Mouse (Mus musculus): Measurements from ENCODE around the gene Nfasc. TPM values are rescaled to one million over a fixed set of nuclear protein-coding genes. Genes with fewer than 3 reads are reported as not detected.
A peak's percentile ranks its signal among the peaks of the same experiment; 100 is the strongest.

Nfasc gene
- polyA plus RNA-seq, 1 experiment from 2014 or later = 37.3 TPM

DNA sequence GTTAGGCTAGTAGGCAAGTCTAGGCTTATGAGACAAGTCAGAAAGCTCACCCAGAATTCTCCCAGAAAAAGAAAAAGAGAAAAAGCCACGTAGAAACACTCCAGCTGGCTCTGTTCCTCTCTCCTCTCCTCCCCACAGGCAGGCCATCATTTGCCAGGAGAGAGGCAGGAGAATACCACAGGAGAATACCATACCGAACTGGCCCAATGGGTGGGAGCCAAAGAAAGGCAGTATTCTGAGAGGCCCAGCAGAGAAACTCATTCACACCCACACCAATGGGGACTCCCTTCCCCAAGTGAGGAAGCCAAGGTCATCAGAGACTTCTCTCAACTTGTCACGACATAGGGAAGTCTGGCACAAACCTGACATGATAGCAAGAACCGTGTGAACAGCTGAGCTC lies 19.2 kb downstream of the Nfasc start:
- H3K27me3 ChIP-seq (replicated peaks) = no peaks in the 10 kb centered on the region
- no peak overlapping the region for H3K4me2 ChIP-seq (replicated peaks)
- H3K4me3 ChIP-seq = no peak overlapping the region
- no peak overlapping the region for H3K27ac ChIP-seq
- H3K9me3 ChIP-seq = no peaks in the 10 kb centered on the region
- H3K4me1 ChIP-seq = peaks cover 24% of the 10 kb centered on the region
- no peak overlapping the region for H3K9ac ChIP-seq
- ATAC-seq (ENCODE audit: low FRiP score, low read depth) = no peak
- WGBS = 84% methylated on average over 4 of the region's 4 CpGs
- peaks cover 4% of the 10 kb centered on the region; the same call in 1 of the 2 replicates for H3K36me3 ChIP-seq

DNA sequence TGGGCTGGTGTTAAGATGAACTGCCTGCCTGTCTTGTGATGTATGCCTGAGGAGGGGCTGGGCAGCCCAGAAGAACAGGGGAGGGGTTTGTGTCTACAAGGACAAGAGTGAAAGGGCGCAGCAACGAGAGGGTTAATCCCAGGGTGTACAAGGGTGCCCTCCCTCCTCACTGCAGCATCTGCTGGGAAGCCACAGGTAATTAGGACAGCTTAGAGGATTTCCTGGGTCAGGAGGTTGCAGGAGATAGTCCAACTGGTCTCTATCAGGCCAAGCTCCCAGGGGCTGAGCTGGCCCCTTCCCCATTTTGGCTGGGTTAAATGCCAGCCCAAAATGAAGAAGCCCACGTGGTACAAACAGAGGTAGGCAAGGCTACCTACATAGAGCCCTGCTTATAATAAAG lies 20.3 kb downstream of the Nfasc start:
- Histone ChIP-seq H3K4me2 (replicated peaks) (no peak overlapping the region), H3K9ac (no peak overlapping the region), H3K27ac (no peak overlapping the region), H3K27me3 (replicated peaks) (no peaks in the 10 kb centered on the region), H3K9me3 (no peaks in the 10 kb centered on the region), H3K4me1 (peaks cover 34% of the 10 kb centered on the region), H3K4me3 (no peak overlapping the region), H3K36me3 (peaks cover 4% of the 10 kb centered on the region; the same call in 1 of the 2 replicates)
- no peak for ATAC-seq (ENCODE audit: low FRiP score, low read depth)
- 85% methylated on average over 3 of the region's 3 CpGs for WGBS

DNA sequence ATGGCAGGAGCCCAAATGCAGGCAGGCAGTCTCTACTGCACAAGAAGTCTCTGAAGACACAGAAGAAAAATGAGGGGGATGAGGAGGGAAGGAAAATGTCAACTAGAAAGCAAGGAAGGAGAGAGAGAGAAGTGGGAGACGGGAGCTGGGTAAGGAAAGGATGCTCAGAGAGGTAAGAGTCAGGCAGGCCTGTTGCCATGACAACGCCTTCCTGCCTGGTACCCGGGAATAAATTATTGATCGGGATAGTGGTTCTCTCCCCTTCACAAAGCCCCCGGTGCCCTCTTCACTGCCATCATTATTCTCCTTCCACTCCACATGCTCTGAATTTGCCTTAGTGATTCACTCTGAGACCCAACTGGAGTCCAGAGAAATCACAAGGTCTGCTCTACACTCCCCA lies 23.4 kb downstream of the Nfasc start:
- WGBS = 41% methylated on average over 5 of the region's 5 CpGs
- peaks cover 42% of the 10 kb centered on the region for H3K4me1 ChIP-seq

DNA sequence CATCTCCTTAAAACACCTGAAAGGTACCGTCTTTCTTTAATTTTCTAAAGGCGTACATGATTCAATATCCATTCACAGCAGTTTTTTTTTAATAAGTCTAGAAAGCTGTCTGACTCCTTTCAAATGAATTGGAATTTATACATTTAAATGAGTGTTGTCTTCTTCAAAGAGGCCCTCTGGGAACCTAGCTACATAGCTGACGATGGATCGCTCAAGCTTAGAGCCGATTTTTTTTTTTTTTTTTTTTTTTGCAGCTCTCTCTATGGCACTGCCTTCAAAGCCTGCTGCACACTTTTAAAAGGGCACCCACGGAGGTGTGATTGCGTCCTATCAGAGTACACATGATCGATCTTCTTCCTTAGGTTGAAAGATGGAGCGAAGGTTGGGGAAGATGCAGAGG lies 26.6 kb downstream of the Nfasc start:
- H3K4me2 ChIP-seq (replicated peaks) = no peak overlapping the region
- peaks cover 47% of the 10 kb centered on the region for H3K4me1 ChIP-seq
- no peak overlapping the region for H3K27ac ChIP-seq
- 81% methylated on average over 9 of the region's 9 CpGs for WGBS
- no peaks in the 10 kb centered on the region for H3K36me3 ChIP-seq
- H3K4me3 ChIP-seq = no peak overlapping the region
- H3K27me3 ChIP-seq (replicated peaks) = no peaks in the 10 kb centered on the region
- H3K9me3 ChIP-seq = no peaks in the 10 kb centered on the region
- ATAC-seq (ENCODE audit: low FRiP score, low read depth) = no peak
- H3K9ac ChIP-seq = no peak overlapping the region

More for the DNA sequence above, 23.4 kb downstream of the Nfasc start:
- peaks cover 4% of the 10 kb centered on the region; the same call in 1 of the 2 replicates for H3K36me3 ChIP-seq
- no peaks in the 10 kb centered on the region for H3K27me3 ChIP-seq (replicated peaks)
- H3K9me3 ChIP-seq = no peaks in the 10 kb centered on the region
- no peak overlapping the region for H3K9ac ChIP-seq
- H3K4me3 ChIP-seq = no peak overlapping the region
- no peak overlapping the region for H3K27ac ChIP-seq
- no peak for ATAC-seq (ENCODE audit: low FRiP score, low read depth)
- peak overlapping the region; percentile 24; the same call in 1 of the 2 replicates for H3K4me2 ChIP-seq (replicated peaks)

DNA sequence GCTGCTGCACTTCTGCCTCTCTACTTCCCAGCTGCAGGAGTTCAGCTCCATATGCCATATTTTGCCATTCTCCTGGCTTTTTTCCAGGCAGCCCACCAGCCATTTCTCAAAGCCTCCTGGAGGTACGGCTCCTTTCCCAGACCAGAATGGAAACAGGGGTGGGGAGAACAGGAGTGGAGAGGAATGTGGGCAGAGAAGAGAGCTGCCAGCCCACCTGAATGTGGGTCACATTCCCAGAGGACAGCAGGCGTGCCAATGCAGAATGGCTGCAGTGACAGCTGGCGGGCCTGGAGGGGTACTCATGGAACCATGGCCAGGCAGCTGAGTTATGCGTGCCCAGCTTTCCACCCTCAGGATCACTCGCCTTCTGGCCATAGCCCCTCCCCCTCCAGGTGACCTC lies 32.2 kb downstream of the Nfasc start:
- no peak for ATAC-seq (ENCODE audit: low FRiP score, low read depth)
- Histone ChIP-seq H3K9ac (no peak overlapping the region), H3K27me3 (replicated peaks) (no peaks in the 10 kb centered on the region), H3K36me3 (no peaks in the 10 kb centered on the region), H3K4me1 (peaks cover 34% of the 10 kb centered on the region), H3K27ac (peak overlapping the region; percentile 20; the same call in 1 of the 2 replicates), H3K4me2 (replicated peaks) (no peak overlapping the region), H3K4me3 (no peak overlapping the region), H3K9me3 (no peaks in the 10 kb centered on the region)
- WGBS = 62% methylated on average over 5 of the region's 5 CpGs

DNA sequence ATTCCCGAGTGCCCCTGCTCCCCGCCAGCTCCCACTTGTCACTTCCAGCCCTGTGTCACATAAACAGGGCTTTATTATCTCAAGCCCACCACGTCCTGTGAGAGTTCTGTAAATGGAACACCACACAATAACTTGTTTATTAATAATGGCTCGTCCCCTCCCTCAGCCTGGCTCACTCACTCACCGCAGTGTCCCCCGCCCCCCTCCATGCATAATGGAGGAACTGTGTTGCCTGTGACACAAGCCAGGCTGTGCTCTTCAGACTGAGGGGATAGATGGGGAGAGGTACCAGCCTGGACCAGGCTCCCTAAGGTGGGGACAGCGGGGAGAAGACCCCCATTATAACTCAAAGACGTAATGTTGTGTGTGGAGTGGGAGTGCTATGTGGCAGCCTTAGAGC lies 34.3 kb downstream of the Nfasc start:
- 57% methylated on average over 8 of the region's 8 CpGs for WGBS
- H3K36me3 ChIP-seq = no peaks in the 10 kb centered on the region
- H3K9me3 ChIP-seq = no peaks in the 10 kb centered on the region
- no peak overlapping the region for H3K27ac ChIP-seq
- ATAC-seq (ENCODE audit: low FRiP score, low read depth) = peak; percentile 63; the same call in 1 of the 2 replicates
- peaks cover 43% of the 10 kb centered on the region for H3K4me1 ChIP-seq
- H3K4me2 ChIP-seq (replicated peaks) = 0 out of 2 replicates have a peak overlapping the region, but pooled peaks have one; percentile 12
- H3K4me3 ChIP-seq = no peak overlapping the region
- H3K27me3 ChIP-seq (replicated peaks) = no peaks in the 10 kb centered on the region
- H3K9ac ChIP-seq = no peak overlapping the region

DNA sequence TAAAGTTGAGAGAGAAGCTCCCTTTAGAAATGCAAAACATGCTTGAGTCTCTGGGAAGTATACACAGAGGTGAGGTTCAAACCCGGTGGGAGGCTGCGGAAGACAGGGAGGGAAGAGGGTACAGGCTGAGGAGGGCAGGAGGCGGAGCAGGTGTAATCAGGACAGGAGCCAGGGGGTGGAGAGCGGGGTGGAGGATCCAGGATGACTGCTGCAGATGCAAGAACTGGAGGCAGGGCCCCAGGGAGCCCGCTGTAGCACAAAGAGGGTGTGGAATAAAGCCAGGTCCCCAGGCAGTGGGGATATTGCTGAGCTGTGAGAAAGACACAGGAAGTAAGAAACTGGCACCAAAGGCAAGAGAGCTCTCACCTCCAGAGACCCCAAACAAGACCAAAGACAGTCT lies 38.1 kb downstream of the Nfasc start:
- Histone ChIP-seq H3K27ac (no peak overlapping the region), H3K27me3 (replicated peaks) (no peaks in the 10 kb centered on the region), H3K9ac (no peak overlapping the region), H3K4me2 (replicated peaks) (no peak overlapping the region; the same call in 1 of the 2 replicates), H3K36me3 (no peaks in the 10 kb centered on the region), H3K4me3 (no peak overlapping the region), H3K9me3 (no peaks in the 10 kb centered on the region), H3K4me1 (peaks cover 27% of the 10 kb centered on the region)
- 24% methylated on average over 5 of the region's 5 CpGs for WGBS
- ATAC-seq (ENCODE audit: low FRiP score, low read depth) = no peak

DNA sequence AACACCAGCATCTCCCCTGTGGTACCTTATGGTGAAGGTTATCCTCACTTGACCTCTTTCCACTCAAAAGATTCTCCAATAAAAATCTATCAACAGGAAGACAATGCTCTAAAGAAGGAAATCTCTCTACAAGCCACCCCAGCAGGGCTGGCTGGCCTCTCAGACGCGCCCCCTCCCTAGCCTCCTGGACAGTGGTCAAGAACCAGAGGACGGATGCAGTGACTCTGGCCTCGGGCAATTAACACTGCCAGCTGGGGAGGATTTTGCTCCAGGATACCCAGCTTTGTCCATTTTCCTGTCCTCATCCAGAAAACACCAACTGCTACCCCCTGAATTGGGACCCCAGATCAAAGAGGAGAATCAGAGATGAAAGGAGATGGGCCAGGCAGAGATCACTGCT lies 44.7 kb downstream of the Nfasc start:
- Histone ChIP-seq H3K9ac (no peak overlapping the region), H3K27me3 (replicated peaks) (no peaks in the 10 kb centered on the region), H3K4me3 (no peak overlapping the region), H3K36me3 (no peaks in the 10 kb centered on the region), H3K4me2 (replicated peaks) (no peak overlapping the region), H3K9me3 (no peaks in the 10 kb centered on the region), H3K27ac (peak overlapping the region; percentile 11; the same call in 1 of the 2 replicates), H3K4me1 (peaks cover 39% of the 10 kb centered on the region)
- whole genome bisulfite sequencing = 40% methylated on average over 4 of the region's 4 CpGs
- ATAC-seq (ENCODE audit: low FRiP score, low read depth) = no peak

DNA sequence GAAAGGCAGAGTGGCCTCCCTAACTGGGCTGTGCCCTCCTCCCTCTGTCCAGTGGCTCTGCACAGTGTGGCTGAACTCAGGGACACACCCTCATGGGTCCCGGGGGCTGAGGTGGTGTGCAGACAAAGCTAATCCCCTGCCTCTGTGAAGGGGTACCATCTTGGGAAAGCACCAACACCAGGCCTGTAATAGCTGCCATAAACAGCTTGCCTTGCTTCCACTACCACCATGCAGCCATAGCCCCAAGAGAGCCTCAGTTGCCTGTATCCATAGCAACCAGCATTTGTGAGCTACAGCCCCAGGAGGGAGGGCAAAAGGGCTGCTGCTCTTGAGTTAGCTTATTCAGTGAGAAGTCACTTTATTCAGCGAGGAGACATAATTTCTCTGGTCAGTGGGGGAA lies 45.4 kb downstream of the Nfasc start:
- peak overlapping the region; percentile 72 for H3K27ac ChIP-seq
- peaks cover 39% of the 10 kb centered on the region for H3K4me1 ChIP-seq
- H3K27me3 ChIP-seq (replicated peaks) = no peaks in the 10 kb centered on the region
- no peaks in the 10 kb centered on the region for H3K36me3 ChIP-seq
- no peak overlapping the region for H3K9ac ChIP-seq
- H3K4me3 ChIP-seq = no peak overlapping the region
- no peaks in the 10 kb centered on the region for H3K9me3 ChIP-seq
- peak; percentile 81 for ATAC-seq (ENCODE audit: low FRiP score, low read depth)
- 2% methylated on average over 2 of the region's 2 CpGs for WGBS
- peak overlapping the region; percentile 27; the same call in 1 of the 2 replicates for H3K4me2 ChIP-seq (replicated peaks)

DNA sequence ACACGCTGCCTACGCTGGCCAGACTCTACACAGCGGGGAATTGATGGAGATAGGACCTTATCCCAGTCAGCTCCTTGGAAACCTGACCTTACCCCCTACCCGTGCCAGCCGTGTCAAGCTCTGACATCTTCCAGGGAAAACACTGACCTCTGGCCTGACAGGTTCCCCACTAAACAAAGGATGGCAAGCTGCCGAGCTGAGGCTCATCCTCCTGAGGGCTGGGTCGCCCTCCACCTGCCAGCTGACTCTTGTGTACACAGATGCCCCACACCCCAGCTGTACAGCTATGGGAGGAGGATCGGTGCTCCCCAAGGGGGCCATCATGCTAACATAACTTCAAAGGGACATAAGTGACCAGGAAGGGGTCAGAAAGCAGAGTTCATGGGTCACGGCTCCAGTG lies 47.6 kb downstream of the Nfasc start:
- Histone ChIP-seq H3K4me2 (replicated peaks) (no peak overlapping the region), H3K27ac (no peak overlapping the region; the same call in 1 of the 2 replicates), H3K9ac (no peak overlapping the region), H3K9me3 (no peaks in the 10 kb centered on the region), H3K4me1 (peaks cover 51% of the 10 kb centered on the region), H3K4me3 (no peak overlapping the region), H3K36me3 (no peaks in the 10 kb centered on the region), H3K27me3 (replicated peaks) (no peaks in the 10 kb centered on the region)
- no peak for ATAC-seq (ENCODE audit: low FRiP score, low read depth)
- WGBS = 32% methylated on average over 9 of the region's 9 CpGs

DNA sequence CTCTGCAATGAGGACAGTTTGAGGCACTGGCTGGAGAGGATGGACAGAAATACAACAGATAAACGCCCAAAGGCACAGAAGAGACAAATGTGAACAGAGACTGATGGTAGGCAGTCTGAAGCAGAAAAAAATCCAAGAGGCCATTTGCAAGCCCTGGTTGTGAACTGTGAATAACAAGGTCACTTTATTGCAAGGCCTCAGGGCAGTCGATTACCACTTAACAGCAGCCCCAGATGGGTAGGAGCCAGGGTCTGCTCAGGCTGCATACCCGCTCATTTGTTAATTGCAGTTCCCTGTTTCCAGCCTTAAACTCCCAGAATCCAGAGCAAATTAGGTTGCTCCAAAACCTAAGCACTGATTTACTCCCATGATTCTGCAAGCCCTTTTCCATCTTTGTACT lies 52.4 kb downstream of the Nfasc start:
- no peak for ATAC-seq (ENCODE audit: low FRiP score, low read depth)
- Histone ChIP-seq H3K27me3 (replicated peaks) (no peaks in the 10 kb centered on the region), H3K36me3 (no peaks in the 10 kb centered on the region), H3K9ac (no peak overlapping the region), H3K4me2 (replicated peaks) (no peak overlapping the region), H3K9me3 (no peaks in the 10 kb centered on the region), H3K4me1 (peaks cover 35% of the 10 kb centered on the region), H3K4me3 (no peak overlapping the region), H3K27ac (peak overlapping the region; percentile 37; the same call in 1 of the 2 replicates)
- WGBS = 22% methylated on average over 3 of the region's 3 CpGs

DNA sequence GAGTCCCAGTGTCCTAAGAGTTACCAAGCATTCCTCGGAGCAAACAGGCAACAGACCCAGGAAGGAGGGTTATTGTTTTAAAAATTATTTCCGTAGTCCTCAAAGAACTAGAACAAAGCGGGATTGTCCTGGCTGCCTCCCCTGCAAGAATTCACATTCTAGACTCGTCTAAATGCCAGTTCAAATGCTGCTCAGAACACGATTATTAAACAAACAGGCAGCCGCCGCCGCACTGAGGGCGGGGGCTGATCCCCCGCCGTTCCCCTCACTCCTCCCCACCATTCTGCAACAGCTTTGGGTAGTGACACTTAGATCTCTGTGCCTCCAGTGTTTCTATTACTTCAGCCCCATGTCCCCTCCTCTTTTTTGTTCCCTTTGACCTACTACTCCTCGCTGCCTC lies 62.7 kb downstream of the Nfasc start:
- no peaks in the 10 kb centered on the region for H3K27me3 ChIP-seq (replicated peaks)
- no peaks in the 10 kb centered on the region for H3K9me3 ChIP-seq
- WGBS = 57% methylated on average over 12 of the region's 12 CpGs
- H3K27ac ChIP-seq = no peak overlapping the region
- no peaks in the 10 kb centered on the region; the same call in 1 of the 2 replicates for H3K36me3 ChIP-seq
- ATAC-seq (ENCODE audit: low FRiP score, low read depth) = no peak
- no peak overlapping the region for H3K9ac ChIP-seq
- H3K4me2 ChIP-seq (replicated peaks) = no peak overlapping the region
- H3K4me3 ChIP-seq = no peak overlapping the region
- no peaks in the 10 kb centered on the region for H3K4me1 ChIP-seq

DNA sequence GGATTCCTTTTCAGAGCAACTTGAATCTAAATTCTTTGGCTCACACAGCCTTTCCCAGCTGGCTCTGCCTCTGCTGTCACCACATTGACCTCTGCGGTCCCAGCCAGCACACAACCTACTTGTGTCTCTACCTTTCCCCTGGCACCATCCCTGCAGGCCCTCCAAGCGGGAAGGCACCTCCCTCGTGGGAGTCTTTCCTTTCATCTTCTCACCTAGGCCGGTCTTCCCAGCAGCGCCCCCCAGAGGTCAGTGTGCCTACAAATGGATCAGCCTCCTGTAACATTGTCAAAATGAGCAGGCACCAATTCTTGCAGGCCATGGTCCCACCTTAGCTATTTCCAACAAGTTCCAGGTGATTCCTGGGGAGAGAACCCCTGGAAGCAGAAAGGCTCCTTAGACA lies 63.5 kb downstream of the Nfasc start:
- H3K27me3 ChIP-seq (replicated peaks) = no peaks in the 10 kb centered on the region
- H3K9me3 ChIP-seq = no peaks in the 10 kb centered on the region
- no peak for ATAC-seq (ENCODE audit: low FRiP score, low read depth)
- 48% methylated on average over 5 of the region's 5 CpGs for WGBS
- H3K36me3 ChIP-seq = no peaks in the 10 kb centered on the region; the same call in 1 of the 2 replicates
- H3K4me1 ChIP-seq = no peaks in the 10 kb centered on the region
- no peak overlapping the region for H3K27ac ChIP-seq
- H3K4me3 ChIP-seq = no peak overlapping the region
- no peak overlapping the region for H3K9ac ChIP-seq
- H3K4me2 ChIP-seq (replicated peaks) = no peak overlapping the region

All from neural tube, embryonic 12.5 days (tissue).